8 mouse cellular contexts compared by ENCODE assay signal in genomic region chr12:52604992-52605652, GRCm38 (mm10).
DNase-seq lines count a peak whose midpoint lies in the region; ATAC-seq and TF ChIP-seq lines count a peak whose summit lies in the region.

No protein-coding gene starts in this region.

- no peaks in the 10 kb centered on the region for H3K27me3 ChIP-seq in embryonic facial prominence, embryonic 11.5 days (ENCODE audit: control insufficient read depth, insufficient read depth, low read length)
- H3K27me3 ChIP-seq in neural tube, embryonic 12.5 days (replicated peaks) = no peaks in the 10 kb centered on the region

- H3K4me2 ChIP-seq in embryonic facial prominence, embryonic 11.5 days (ENCODE audit: low read depth, low read length) = peak overlapping the region; percentile 33
- H3K4me2 ChIP-seq in neural tube, embryonic 12.5 days (replicated peaks) = peak overlapping the region; percentile 88

- peak overlapping the region; percentile 61 for H3K4me3 ChIP-seq in left cerebral cortex, adult 2 months
- peak overlapping the region; percentile 81 for H3K4me3 ChIP-seq in embryonic facial prominence, embryonic 11.5 days (ENCODE audit: low read depth, low read length)
- peak overlapping the region; percentile 84 for H3K4me3 ChIP-seq in neural tube, embryonic 12.5 days

- ATAC-seq in embryonic facial prominence, embryonic 11.5 days (replicated peaks; ENCODE audit: insufficient number of reproducible peaks, low FRiP score, low TSS enrichment, low read depth) = no peak
- ATAC-seq in inflammation-experienced regulatory T-cells, adult 6 months = peak; percentile 18
- ATAC-seq in neural tube, embryonic 12.5 days (ENCODE audit: low FRiP score, low read depth) = no peak

- H3K36me3 ChIP-seq in embryonic facial prominence, embryonic 11.5 days (replicated peaks; ENCODE audit: control insufficient read depth, insufficient read depth, low read depth, low read length) = no peaks in the 10 kb centered on the region
- no peaks in the 10 kb centered on the region for H3K36me3 ChIP-seq in neural tube, embryonic 12.5 days

- DNase-seq in left cerebral cortex, adult 2 months (ENCODE audit: extremely low spot score in 1 of 2, low spot score in 2 of 2) = no peak
- no peak for DNase-seq in left cerebral cortex, adult 9 months (ENCODE audit: low spot score in 2 of 2)
- no peak for DNase-seq in embryonic facial prominence, embryonic 11.5 days (ENCODE audit: low spot score)
- no peak for DNase-seq in thymus, postnatal 36 days
- DNase-seq in adrenal gland, postnatal 25 days = no peak
- DNase-seq in layer of hippocampus, postnatal 36 days = no peak

- 53% methylated on average over 13 of the region's 13 CpGs for WGBS in embryonic facial prominence, embryonic 11.5 days
- 59% methylated on average over 13 of the region's 13 CpGs for WGBS in neural tube, embryonic 12.5 days

- intact Hi-C loops in left cerebral cortex, adult 2 months (cut with DNase I) = loop anchor here (2.0 to 10.0 kb wide), 4 partner anchors 32 to 290 kb away; no protein-coding TSS in a partner anchor

- H3K27ac ChIP-seq in left cerebral cortex, adult 2 months = peak overlapping the region; percentile 99
- H3K27ac ChIP-seq in embryonic facial prominence, embryonic 11.5 days (replicated peaks; ENCODE audit: low read depth, low read length) = no peak overlapping the region
- H3K27ac ChIP-seq in neural tube, embryonic 12.5 days = peak overlapping the region; percentile 72; the same call in 1 of the 2 replicates

- H3K9ac ChIP-seq in embryonic facial prominence, embryonic 11.5 days (replicated peaks; ENCODE audit: low read length) = no peak overlapping the region; the same call in 1 of the 2 replicates
- H3K9ac ChIP-seq in neural tube, embryonic 12.5 days = 0 out of 2 replicates have a peak overlapping the region, but pooled peaks have one; percentile 72

- no peaks in the 10 kb centered on the region for H3K4me1 ChIP-seq in embryonic facial prominence, embryonic 11.5 days (ENCODE audit: control insufficient read depth, insufficient read depth, low read length)
- H3K4me1 ChIP-seq in neural tube, embryonic 12.5 days = peaks cover 6% of the 10 kb centered on the region; the same call in 1 of the 2 replicates

- no peak for TF ChIP-seq CTCF in left cerebral cortex, adult 2 months (IDR thresholded peaks at IDR 0.05)

- H3K9me3 ChIP-seq in embryonic facial prominence, embryonic 11.5 days (replicated peaks; ENCODE audit: control insufficient read depth, low read length) = no peaks in the 10 kb centered on the region
- no peaks in the 10 kb centered on the region for H3K9me3 ChIP-seq in neural tube, embryonic 12.5 days
